10 mouse cellular contexts compared by ENCODE assay signal in the genomic region with DNA sequence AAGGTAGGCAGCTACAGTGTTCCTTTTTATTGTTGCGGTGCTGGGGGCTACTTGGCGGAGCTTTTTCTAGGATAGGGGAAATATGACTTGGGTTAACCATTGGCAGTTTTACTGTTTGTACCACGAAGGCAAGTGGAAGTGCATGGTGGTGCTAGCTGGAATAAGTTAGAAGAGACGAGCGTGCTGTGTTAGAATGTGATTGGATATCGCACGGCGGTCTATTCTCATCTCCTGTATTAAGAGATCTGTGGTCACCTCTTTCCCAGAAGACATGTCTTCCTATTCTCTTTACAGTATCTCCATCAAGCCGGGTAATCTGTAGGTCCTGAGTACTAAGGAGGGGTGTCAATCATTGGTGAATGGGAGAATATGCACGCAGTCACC.
DNase-seq lines count a peak whose midpoint lies in the region; ATAC-seq lines count a peak whose summit lies in the region.
"Had no signal": no experiment of that assay in that cellular context is flagged by ENCODE, and none has a peak within 500 bp of the region (broad histone marks: within the 10 kb centered on the region; RNA-seq: fewer than 3 reads in every experiment).

No protein-coding gene starts in this region.

- no peak for DNase-seq in heart, postnatal 36 days
- DNase-seq in brain, adult 2 months (ENCODE audit: low read depth, low spot score): peak; percentile 47
- DNase-seq in forebrain, embryonic 11.5 days (ENCODE audit: low spot score): no peak
- DNase-seq in midbrain, embryonic 10.5 days (ENCODE audit: low spot score): no peak
- DNase-seq in ovary, postnatal 14 days (ENCODE audit: low spot score): no peak
- DNase-seq in spleen, postnatal 10 days (ENCODE audit: low spot score in 2 of 2): no peak
- DNase-seq in MN1 (ENCODE audit: low spot score): no peak
- DNase-seq: gastrocnemius, postnatal 25 days; liver, embryonic 13.5 days had no signal

- WGBS in heart, embryonic 16.5 days: 81% methylated on average over 10 of the region's 10 CpGs
- WGBS in forebrain, embryonic 11.5 days: 80% methylated on average over 10 of the region's 10 CpGs
- WGBS in midbrain, embryonic 10.5 days: 82% methylated on average over 10 of the region's 10 CpGs

- no peaks in the 10 kb centered on the region for H3K36me3 ChIP-seq in heart, embryonic 16.5 days (ENCODE audit: control insufficient read depth, insufficient read depth)
- no peaks in the 10 kb centered on the region for H3K36me3 ChIP-seq in forebrain, embryonic 11.5 days (ENCODE audit: control insufficient read depth, insufficient read depth, low read length)
- no peaks in the 10 kb centered on the region for H3K36me3 ChIP-seq in midbrain, embryonic 10.5 days
- H3K36me3 ChIP-seq: liver, embryonic 13.5 days had no signal

- no peak for ATAC-seq in heart, embryonic 16.5 days (replicated peaks; ENCODE audit: extremely low read depth, insufficient read depth, low FRiP score)
- no peak; the same call in 1 of the 2 replicates for ATAC-seq in forebrain, embryonic 11.5 days (replicated peaks; ENCODE audit: low FRiP score)

- no peaks in the 10 kb centered on the region for H3K27me3 ChIP-seq in heart, embryonic 16.5 days (ENCODE audit: control insufficient read depth, insufficient read depth, low read length)
- H3K27me3 ChIP-seq in forebrain, embryonic 11.5 days (ENCODE audit: control insufficient read depth, insufficient read depth, low read length): no peaks in the 10 kb centered on the region
- H3K27me3 ChIP-seq in midbrain, embryonic 10.5 days (ENCODE audit: low read depth, poor library complexity, severe bottlenecking): no peaks in the 10 kb centered on the region
- H3K27me3 ChIP-seq: liver, embryonic 13.5 days had no signal

- H3K4me1 ChIP-seq in heart, embryonic 16.5 days (ENCODE audit: control insufficient read depth, insufficient read depth, low read length): peaks cover 18% of the 10 kb centered on the region
- H3K4me1 ChIP-seq in forebrain, embryonic 11.5 days (replicated peaks; ENCODE audit: control insufficient read depth, insufficient read depth, low read length): peaks cover 12% of the 10 kb centered on the region
- peaks cover 25% of the 10 kb centered on the region for H3K4me1 ChIP-seq in midbrain, embryonic 10.5 days
- H3K4me1 ChIP-seq: liver, embryonic 13.5 days had no signal

- peak overlapping the region; percentile 61 for H3K4me2 ChIP-seq in heart, embryonic 16.5 days (ENCODE audit: low read depth, low read length)
- H3K4me2 ChIP-seq in forebrain, embryonic 11.5 days (ENCODE audit: low read depth, low read length, severe bottlenecking): peak overlapping the region; percentile 31; the same call in 1 of the 2 replicates
- H3K4me2 ChIP-seq: liver, embryonic 13.5 days had no signal

- peak overlapping the region; percentile 34 for H3K27ac ChIP-seq in heart, embryonic 16.5 days (ENCODE audit: low read length)
- H3K27ac ChIP-seq in forebrain, embryonic 11.5 days (ENCODE audit: low read depth, low read length): no peak overlapping the region
- peak overlapping the region; percentile 70; the same call in 1 of the 2 replicates for H3K27ac ChIP-seq in midbrain, embryonic 10.5 days (replicated peaks)
- H3K27ac ChIP-seq: liver, embryonic 13.5 days had no signal

- peak overlapping the region; percentile 56 for H3K9ac ChIP-seq in heart, embryonic 16.5 days (ENCODE audit: low read length)
- peak overlapping the region; percentile 23; the same call in 1 of the 2 replicates for H3K9ac ChIP-seq in forebrain, embryonic 11.5 days (ENCODE audit: low read length)
- H3K9ac ChIP-seq: liver, embryonic 13.5 days had no signal

- H3K9me3 ChIP-seq in heart, embryonic 16.5 days (replicated peaks; ENCODE audit: control insufficient read depth, low read length): no peaks in the 10 kb centered on the region
- no peaks in the 10 kb centered on the region for H3K9me3 ChIP-seq in forebrain, embryonic 11.5 days (ENCODE audit: control insufficient read depth, low read length)
- H3K9me3 ChIP-seq in midbrain, embryonic 10.5 days (replicated peaks): no peaks in the 10 kb centered on the region
- H3K9me3 ChIP-seq: liver, embryonic 13.5 days had no signal

- intact Hi-C loops in heart, postnatal 36 days (cut with DNase I): no loop called here

- peak overlapping the region; percentile 30; the same call in 1 of the 2 replicates for H3K4me3 ChIP-seq in heart, embryonic 16.5 days (ENCODE audit: low read length)
- peak overlapping the region; percentile 5; the same call in 1 of the 2 replicates for H3K4me3 ChIP-seq in forebrain, embryonic 11.5 days (ENCODE audit: low read depth, low read length)
- H3K4me3 ChIP-seq in midbrain, embryonic 10.5 days: peak overlapping the region; percentile 33; the same call in 1 of the 2 replicates
- H3K4me3 ChIP-seq: liver, embryonic 13.5 days had no signal
